Mouse (Mus musculus): ENCODE results near the gene Phf14.

GRCm38 (mm10) chr6:12058717-12059116 is 151.1 kb downstream of the Phf14 start:
- no peak for TF ChIP-seq CTCF (IDR thresholded peaks at IDR 0.05; ENCODE audit: low read depth, low read length)
- no peak for TF ChIP-seq POLR2A (IDR thresholded peaks at IDR 0.05; ENCODE audit: borderline replicate concordance, low read depth, low read length)

Measured in bone marrow macrophage, adult 2 months (primary cell).